Mouse (Mus musculus): ENCODE results near the gene Plch2. TPM values are rescaled to one million over a fixed set of nuclear protein-coding genes. Genes with fewer than 3 reads are reported as not detected.
A peak's percentile ranks its signal among the peaks of the same experiment; 100 is the strongest.

Gene Plch2
- polyA plus RNA-seq, 2 experiments, result 10.6 to 11.4 TPM

DNA sequence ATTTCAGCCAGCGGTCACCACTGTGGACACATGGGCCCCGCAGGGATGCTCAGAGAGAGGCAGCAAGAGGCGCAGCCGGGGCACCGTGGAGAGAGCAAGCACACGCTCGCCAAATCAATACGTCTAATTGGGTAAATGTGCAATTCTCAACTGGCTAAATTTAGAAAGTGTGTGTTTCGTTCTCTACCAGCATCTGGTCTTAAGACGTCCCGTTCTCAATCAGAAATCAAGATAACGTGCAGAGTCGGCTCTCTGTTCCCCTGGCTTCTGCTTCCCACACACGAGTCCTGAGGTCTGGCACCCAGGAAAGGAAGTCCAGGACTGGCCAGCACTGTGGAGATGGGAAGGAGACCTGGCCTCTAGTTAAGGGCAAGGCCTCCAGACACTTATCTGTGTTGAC lies 9.9 kb downstream of the Plch2 start:
- H3K27me3 ChIP-seq (ENCODE audit: control insufficient read depth, insufficient read depth, low read length), result peaks cover 36% of the 10 kb centered on the region
- H3K36me3 ChIP-seq (ENCODE audit: control insufficient read depth, insufficient read depth, low read length), result no peaks in the 10 kb centered on the region
- H3K4me2 ChIP-seq (replicated peaks; ENCODE audit: low read depth, low read length, severe bottlenecking), result no peak overlapping the region
- no peaks in the 10 kb centered on the region for H3K4me1 ChIP-seq (ENCODE audit: control insufficient read depth, insufficient read depth, low read length)
- no peak overlapping the region for H3K27ac ChIP-seq (replicated peaks; ENCODE audit: low read depth, low read length)
- no peak for TF ChIP-seq POLR2A (IDR thresholded peaks at IDR 0.05; ENCODE audit: borderline replicate concordance, extremely low read depth, insufficient read depth, insufficient read length)
- ATAC-seq (ENCODE audit: low FRiP score, low read depth) (no peak), DNase-seq (ENCODE audit: low spot score) (no peak)
- no peak overlapping the region for H3K4me3 ChIP-seq (replicated peaks; ENCODE audit: low read length)
- WGBS, result 80% methylated on average over 14 of the region's 14 CpGs
- no peaks in the 10 kb centered on the region for H3K9me3 ChIP-seq (ENCODE audit: control insufficient read depth, low read length)
- no peak overlapping the region for H3K9ac ChIP-seq (ENCODE audit: low read depth, low read length, severe bottlenecking)

DNA sequence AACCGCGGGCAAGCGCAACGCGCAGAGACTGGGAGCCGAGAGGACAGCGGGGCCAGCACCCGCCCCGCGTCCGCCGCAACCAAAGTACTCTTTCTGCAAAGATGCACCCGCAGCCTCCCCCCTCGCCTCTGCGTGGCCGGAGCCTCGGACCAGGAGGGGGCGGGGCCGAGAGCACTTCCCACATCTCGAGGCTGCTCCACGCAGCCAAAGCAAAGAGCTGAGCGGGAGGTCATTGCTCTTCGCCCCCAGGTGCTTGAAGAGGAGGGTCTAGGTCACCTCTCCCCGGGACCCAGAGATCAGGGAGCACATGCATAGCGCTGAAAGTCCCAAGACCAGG lies 13.3 kb downstream of the Plch2 start:
- H3K9ac ChIP-seq (ENCODE audit: low read depth, low read length, severe bottlenecking), result peak overlapping the region; percentile 46
- H3K4me3 ChIP-seq (replicated peaks; ENCODE audit: low read length), result peak overlapping the region; percentile 37
- TF ChIP-seq POLR2A (IDR thresholded peaks at IDR 0.05; ENCODE audit: borderline replicate concordance, extremely low read depth, insufficient read depth, insufficient read length), result no peak
- DNase-seq (ENCODE audit: low spot score), result no peak
- H3K27me3 ChIP-seq (ENCODE audit: control insufficient read depth, insufficient read depth, low read length), result peaks cover 52% of the 10 kb centered on the region
- H3K9me3 ChIP-seq (ENCODE audit: control insufficient read depth, low read length), result no peaks in the 10 kb centered on the region
- WGBS, result under 1% methylated on average over 24 of the region's 25 CpGs
- no peaks in the 10 kb centered on the region for H3K4me1 ChIP-seq (ENCODE audit: control insufficient read depth, insufficient read depth, low read length)
- peak overlapping the region; percentile 64 for H3K4me2 ChIP-seq (replicated peaks; ENCODE audit: low read depth, low read length, severe bottlenecking)
- no peak overlapping the region for H3K27ac ChIP-seq (replicated peaks; ENCODE audit: low read depth, low read length)
- H3K36me3 ChIP-seq (ENCODE audit: control insufficient read depth, insufficient read depth, low read length), result no peaks in the 10 kb centered on the region
- ATAC-seq (ENCODE audit: low FRiP score, low read depth), result no peak

DNA sequence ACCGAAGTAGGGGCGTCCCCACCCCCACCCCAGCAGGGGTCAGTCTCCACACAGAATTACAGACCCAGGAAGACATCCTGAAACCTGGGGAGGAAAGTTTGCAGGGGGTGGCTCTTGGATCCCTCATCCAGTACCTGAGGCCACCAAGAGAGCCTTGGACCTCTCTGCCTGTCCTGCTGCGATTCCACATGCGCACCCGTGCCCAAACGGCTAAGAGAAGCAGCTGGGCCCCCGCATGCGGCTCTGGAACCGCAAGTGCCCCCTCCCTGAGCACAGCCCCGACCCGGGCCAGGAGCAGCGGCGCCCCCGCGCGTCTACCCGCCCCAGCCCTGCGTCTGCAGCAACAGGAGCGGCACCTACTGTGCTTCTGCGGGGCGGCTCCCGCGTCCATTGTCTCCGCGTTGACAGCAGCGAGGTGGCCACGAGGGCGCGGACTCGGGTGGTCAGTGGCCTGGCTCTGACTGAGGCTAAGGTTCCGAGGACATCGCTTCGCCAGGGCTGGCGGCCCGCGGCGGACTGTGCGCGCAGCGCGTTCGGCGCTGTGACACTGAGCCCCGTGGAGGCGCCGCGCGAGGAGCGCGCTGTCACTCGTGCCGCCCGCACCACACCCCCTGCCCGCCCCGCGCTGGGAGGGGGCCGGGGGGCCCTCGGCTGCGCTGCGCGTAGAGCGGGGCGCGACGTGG lies 13.8 kb downstream of the Plch2 start:
- Histone ChIP-seq H3K4me1 (ENCODE audit: control insufficient read depth, insufficient read depth, low read length) (no peaks in the 10 kb centered on the region), H3K4me3 (replicated peaks; ENCODE audit: low read length) (peak overlapping the region; percentile 37), H3K4me2 (replicated peaks; ENCODE audit: low read depth, low read length, severe bottlenecking) (peak overlapping the region; percentile 64), H3K27ac (replicated peaks; ENCODE audit: low read depth, low read length) (no peak overlapping the region), H3K36me3 (ENCODE audit: control insufficient read depth, insufficient read depth, low read length) (no peaks in the 10 kb centered on the region), H3K9me3 (ENCODE audit: control insufficient read depth, low read length) (no peaks in the 10 kb centered on the region), H3K27me3 (ENCODE audit: control insufficient read depth, insufficient read depth, low read length) (peaks cover 52% of the 10 kb centered on the region), H3K9ac (ENCODE audit: low read depth, low read length, severe bottlenecking) (peak overlapping the region; percentile 46)
- TF ChIP-seq POLR2A (IDR thresholded peaks at IDR 0.05; ENCODE audit: borderline replicate concordance, extremely low read depth, insufficient read depth, insufficient read length), result no peak
- ATAC-seq (ENCODE audit: low FRiP score, low read depth) (no peak), DNase-seq (ENCODE audit: low spot score) (no peak)
- WGBS, result 2% methylated on average over 55 of the region's 65 CpGs

DNA sequence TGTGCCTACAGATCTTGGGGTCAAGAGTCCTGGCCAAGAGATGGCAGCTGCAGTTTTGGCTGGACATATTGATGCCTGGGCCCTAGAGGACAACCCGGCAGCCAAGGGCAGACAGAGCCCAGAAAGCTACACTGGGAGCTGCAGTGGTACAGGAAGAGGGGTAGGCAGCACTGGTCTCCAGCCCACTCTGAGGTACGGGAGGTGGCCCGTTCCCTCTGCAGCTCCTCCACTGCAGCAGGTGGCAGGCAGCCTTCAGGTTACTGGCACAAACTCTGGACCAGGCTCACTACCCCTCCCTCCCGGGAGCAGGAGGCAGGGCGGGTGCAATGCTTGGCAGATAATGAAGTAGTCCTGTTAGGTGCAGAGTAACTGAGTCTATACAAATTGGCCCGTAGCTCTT lies 15.9 kb downstream of the Plch2 start:
- H3K27me3 ChIP-seq (ENCODE audit: control insufficient read depth, insufficient read depth, low read length), result peaks cover 52% of the 10 kb centered on the region

DNA sequence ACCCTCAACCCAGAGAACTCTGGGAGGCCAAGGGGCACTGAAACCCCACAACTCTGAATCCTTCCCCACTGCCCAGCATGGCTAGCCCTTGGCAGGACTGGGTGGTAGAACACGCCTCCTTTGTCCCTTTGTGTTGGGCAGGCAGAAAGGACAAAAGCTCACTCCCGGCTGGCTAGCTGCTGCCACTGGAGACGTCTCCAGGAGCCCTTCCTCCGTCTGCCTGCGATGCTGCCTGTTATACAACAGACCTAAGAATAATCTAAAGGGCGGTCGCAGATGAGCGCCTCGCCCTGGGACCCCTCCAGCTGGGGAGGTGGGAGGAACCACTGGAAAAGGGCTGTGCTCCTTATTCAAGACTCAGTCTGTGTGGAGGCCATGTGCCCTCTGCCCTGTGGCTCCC lies 16.4 kb downstream of the Plch2 start:
- TF ChIP-seq POLR2A (IDR thresholded peaks at IDR 0.05; ENCODE audit: borderline replicate concordance, extremely low read depth, insufficient read depth, insufficient read length), result no peak
- Histone ChIP-seq H3K27ac (replicated peaks; ENCODE audit: low read depth, low read length) (no peak overlapping the region), H3K9me3 (ENCODE audit: control insufficient read depth, low read length) (no peaks in the 10 kb centered on the region), H3K36me3 (ENCODE audit: control insufficient read depth, insufficient read depth, low read length) (no peaks in the 10 kb centered on the region), H3K4me3 (replicated peaks; ENCODE audit: low read length) (no peak overlapping the region), H3K4me1 (ENCODE audit: control insufficient read depth, insufficient read depth, low read length) (no peaks in the 10 kb centered on the region), H3K4me2 (replicated peaks; ENCODE audit: low read depth, low read length, severe bottlenecking) (no peak overlapping the region), H3K9ac (ENCODE audit: low read depth, low read length, severe bottlenecking) (no peak overlapping the region), H3K27me3 (ENCODE audit: control insufficient read depth, insufficient read depth, low read length) (peaks cover 51% of the 10 kb centered on the region)
- WGBS, result 65% methylated on average over 9 of the region's 9 CpGs
- ATAC-seq (ENCODE audit: low FRiP score, low read depth) (no peak), DNase-seq (ENCODE audit: low spot score) (no peak)

More for the DNA sequence above, 15.9 kb downstream of the Plch2 start:
- Histone ChIP-seq H3K9me3 (ENCODE audit: control insufficient read depth, low read length) (no peaks in the 10 kb centered on the region), H3K9ac (ENCODE audit: low read depth, low read length, severe bottlenecking) (no peak overlapping the region), H3K4me2 (replicated peaks; ENCODE audit: low read depth, low read length, severe bottlenecking) (no peak overlapping the region), H3K27ac (replicated peaks; ENCODE audit: low read depth, low read length) (no peak overlapping the region), H3K4me1 (ENCODE audit: control insufficient read depth, insufficient read depth, low read length) (no peaks in the 10 kb centered on the region), H3K4me3 (replicated peaks; ENCODE audit: low read length) (no peak overlapping the region), H3K36me3 (ENCODE audit: control insufficient read depth, insufficient read depth, low read length) (no peaks in the 10 kb centered on the region)
- no peak for TF ChIP-seq POLR2A (IDR thresholded peaks at IDR 0.05; ENCODE audit: borderline replicate concordance, extremely low read depth, insufficient read depth, insufficient read length)
- DNase-seq (ENCODE audit: low spot score) (no peak), ATAC-seq (ENCODE audit: low FRiP score, low read depth) (no peak)
- WGBS, result 76% methylated on average over 6 of the region's 6 CpGs

Measured in limb, embryonic 14.5 days (tissue).